Mouse (Mus musculus) adrenal gland, postnatal 14 days (tissue): ENCODE data around the gene Ak7. TPM values are rescaled to one million over a fixed set of nuclear protein-coding genes. Genes with fewer than 3 reads are reported as not detected.
A peak's percentile ranks its signal among the peaks of the same experiment; 100 is the strongest.

ENCODE experiments used
- DNase-seq: peaks from one replicate; pipeline ENCODE4 v3.0.0; 2021; ENCODE audit warnings: mixed read lengths
- long read RNA-seq, 2 experiments: library from polyadenylated mRNA; stranded (forward); transcript quantifications; one replicate each; pipeline ENCODE4 v2.0.0; 2021
- total RNA-seq: library from RNA; stranded (reverse); gene quantifications from 2 replicates; pipeline ENCODE4 v1.2.3, GENCODE M21; 2021

Ak7 gene
- total RNA-seq, result 0.26 TPM in 1 of 2 replicates, not detected in the other
- long read RNA-seq, experiment 1, result 0 reads
- long read RNA-seq, experiment 2, result 0 reads

DNA sequence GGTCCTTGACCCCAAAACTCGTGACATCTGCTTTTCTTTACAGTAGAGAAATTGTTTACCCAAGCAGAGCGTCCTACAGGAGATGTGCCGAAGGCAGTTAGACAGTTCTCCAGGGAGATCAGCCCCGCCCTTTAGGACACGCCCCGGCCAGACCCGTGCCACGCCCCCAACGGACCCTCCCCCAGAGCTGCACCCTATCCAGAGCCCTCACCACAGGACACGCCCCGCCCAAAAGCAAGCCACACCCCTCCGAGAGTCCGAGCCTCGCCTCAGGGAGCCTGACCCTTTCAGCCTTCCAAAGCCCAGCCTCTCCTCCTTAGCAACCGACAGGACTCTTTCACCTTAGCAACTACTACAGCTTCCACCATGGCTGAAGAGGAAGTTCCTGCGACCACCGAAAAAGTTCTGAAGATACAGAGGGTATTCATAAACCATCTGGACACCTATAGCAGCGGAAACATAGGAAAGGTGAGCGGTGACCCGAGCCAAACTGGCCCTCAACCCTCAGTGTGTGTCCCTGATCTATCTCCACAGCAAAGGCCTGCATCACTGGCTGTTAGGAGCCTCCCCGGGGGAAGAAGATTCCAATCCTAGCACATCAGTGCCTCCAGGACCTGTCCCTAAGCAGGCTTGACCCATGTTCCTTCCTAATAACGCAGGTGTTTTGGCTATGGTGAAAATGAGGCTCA, at the start of gene Ak7:
TSS of gene Ak7 (plus strand) at position 178 of the 689 bp plus-strand sequence.
- DNase-seq, result peak; percentile 94

DNA sequence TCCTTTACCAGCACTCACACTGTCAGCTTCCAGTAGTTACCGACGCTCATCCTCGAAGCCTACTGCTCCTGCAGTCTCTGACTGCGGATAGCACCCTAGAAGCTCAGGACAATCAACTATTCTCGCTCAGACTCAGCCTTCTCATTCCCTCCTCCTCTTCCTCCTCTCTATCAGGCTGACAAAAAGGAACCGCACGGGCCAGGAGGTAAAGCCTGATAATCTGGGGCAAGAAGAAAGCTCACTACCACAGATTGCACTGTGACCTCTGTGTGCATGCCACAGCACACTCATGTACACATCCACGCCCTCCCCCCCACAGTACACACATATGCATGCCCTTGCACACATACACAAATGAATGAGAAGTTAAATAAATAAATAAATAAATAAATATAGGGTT, 29.5 kb upstream of the Ak7 start:
- DNase-seq, result no peak

DNA sequence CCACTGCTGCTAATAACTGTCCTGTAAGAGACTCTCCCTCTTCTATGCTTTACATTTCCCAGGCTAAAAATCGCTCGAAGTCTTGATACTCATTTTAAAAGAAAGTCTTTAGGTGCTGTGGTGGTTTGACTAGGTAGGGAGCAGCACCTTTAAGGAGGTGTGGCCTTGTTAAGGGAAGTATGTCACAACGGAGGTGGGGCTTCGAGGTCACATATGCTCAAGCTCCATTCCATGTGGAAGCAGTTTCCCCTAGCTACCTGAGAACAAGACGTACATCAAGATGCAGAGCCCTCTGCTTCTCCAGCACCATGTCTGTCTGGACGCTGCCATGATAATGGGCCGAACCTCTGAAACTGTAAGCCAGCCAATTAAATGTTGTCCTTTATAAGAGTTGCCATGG, 27.6 kb upstream of the Ak7 start:
- no peak for DNase-seq

DNA sequence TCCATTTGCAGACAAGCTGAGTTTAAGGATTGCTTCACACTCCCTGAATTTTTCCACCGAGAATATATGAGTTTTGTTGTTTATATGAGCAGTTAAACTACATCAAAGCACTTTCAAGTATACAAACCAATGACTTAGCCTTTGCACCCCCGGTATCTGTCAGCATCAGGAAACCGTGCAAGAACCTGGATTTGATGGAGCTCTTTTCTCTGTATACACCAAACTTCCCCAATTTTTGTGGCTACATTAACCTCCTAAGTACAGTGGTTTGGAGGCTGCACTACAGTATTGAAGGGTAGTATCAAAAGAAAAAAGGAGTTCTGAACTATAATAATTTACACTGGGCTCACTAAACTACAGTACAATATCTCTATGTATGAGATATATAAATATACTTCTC, 27.0 kb upstream of the Ak7 start:
- no peak for DNase-seq

DNA sequence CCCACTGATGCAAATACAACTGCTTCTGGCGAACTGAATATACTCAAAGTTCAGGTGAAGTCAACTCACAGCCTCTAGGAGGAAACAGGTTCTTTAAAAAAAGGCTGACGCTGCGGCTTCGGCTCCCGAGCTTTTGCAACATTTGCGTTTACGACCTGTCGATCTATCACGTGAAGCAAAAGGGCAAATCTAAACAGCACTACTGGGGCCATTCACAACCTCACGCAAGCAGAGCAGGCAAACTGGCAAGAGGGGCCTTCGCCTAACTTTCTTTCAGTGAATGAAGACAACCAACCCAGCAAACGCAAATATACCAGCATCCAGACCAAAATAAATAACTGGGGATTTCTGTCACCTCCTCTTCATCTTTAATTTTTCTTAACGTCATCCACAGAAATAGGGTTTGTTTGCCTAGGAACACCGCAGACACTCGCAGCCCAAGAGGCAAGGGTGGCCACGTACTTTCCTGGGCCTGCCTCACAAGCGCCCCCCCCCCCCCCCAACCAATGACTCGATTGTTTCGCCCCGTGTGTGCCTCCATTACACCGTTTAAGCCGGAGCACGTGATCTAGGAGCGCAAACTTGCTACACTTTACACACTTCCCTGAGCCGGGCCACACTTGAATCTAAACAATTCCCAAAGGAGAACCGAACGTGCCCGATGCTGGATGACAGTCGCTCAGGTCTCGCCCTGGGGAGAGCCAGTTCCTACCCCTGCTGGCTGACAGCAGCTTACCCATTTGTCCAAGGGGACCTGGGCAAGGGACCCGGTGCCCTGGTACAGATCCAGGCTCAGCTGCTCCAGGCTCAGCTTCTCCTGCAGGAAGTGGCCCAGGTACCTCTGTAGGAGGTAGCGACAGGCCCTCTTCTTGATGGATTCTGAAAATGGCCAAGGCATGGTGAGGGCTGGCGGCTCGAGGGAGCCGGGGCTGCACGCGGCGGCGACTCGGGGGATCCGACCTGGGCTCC, 21.6 kb upstream of the Ak7 start, which contains the start of gene Gskip:
TSS of gene Gskip (plus strand) at position 897 of the 969 bp plus-strand sequence.
- peak; percentile 64 for DNase-seq

DNA sequence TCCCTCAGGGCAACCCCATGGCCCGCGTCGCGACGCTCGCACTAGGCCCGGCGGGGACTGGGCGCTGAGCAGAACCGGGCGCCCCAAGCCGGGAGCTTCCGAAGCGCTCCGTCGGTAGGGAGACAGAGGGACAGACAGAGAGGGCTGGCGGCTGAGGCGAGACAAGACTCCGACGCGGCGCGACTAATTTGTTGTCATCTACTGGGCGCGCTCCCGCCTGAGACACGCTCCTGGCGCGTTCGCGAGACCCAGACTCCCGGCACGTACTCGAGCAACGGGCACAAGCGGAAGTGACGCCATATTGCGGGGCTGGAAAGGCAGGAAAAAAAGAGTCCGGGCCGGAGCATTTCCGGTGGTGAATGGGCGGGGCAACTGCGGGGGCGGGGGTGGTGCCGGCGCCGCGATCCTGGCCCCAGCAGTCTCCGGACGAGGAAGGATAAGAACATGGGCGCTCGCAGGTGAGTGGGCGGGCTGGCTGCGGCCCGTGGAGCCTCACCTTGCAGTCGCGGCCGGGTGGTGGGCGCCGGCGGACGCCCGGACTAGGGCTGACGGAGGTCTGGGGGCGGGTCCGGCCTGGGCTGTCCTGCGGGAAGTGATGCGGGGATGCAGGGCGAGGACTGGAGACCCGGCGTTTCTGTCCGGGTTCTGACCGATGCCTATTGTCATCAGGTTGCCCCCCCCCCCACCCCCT, 20.6 kb upstream of the Ak7 start, which contains the start of gene Atg2b:
TSS of gene Atg2b (minus strand) at position 211 of the 691 bp plus-strand sequence.
- peak; percentile 99 for DNase-seq

DNA sequence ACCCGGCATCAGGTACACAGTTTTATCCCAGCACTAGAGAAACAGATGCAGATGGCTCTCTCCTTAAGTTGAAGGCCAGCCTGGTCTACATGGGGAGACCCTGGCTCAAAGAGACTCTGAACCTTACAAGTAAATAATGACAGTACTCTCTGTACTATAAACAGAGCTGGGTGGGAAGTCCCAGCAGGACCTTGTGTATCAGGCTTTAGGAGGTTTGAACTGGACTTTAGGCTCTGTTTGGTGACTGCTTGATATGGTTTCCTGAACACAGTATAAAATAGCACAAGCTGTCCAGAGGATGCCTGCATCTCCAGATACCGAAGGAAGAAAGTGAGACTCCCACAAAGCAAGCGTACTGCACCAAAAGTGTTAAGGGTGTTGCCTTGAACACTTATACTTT, 19.0 kb upstream of the Ak7 start:
- DNase-seq, result no peak

DNA sequence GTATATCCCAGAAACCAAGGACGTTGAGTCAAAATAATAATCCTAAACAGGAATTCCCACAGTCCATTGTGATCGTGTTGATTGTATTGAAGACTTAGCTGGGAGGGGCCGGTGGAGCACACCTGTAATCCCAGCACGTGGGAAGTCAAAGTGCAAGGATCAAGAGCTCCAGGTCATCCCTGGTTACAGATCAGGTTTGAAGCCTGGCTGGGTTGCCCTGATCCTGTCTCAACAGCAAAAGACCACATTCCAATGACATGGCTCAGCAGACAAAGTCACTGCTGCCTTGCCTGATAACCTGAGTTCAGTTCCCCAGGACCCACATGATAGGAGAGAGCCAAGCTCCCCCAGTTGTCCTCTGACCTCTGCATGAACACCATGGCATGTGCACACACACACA, 18.4 kb upstream of the Ak7 start:
- DNase-seq, result no peak

DNA sequence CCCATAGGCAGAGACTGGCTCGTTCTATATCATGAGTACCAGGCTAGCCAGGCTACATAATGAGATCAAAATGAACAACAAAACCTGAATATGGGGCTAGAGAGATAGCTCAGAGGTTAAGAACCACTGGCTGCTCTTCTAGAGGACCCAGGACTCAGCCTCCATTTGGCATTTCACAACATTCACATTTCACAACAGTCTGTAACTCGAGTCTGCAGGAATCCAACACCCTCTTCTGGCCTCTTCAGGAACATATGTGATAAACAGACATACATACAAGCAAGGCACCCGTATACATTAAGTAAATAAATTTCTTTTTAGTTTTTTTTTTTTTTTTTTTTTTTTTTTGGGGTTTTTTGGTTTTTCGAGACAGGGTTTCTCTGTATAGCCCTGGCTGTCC, 17.2 kb upstream of the Ak7 start:
- no peak for DNase-seq

DNA sequence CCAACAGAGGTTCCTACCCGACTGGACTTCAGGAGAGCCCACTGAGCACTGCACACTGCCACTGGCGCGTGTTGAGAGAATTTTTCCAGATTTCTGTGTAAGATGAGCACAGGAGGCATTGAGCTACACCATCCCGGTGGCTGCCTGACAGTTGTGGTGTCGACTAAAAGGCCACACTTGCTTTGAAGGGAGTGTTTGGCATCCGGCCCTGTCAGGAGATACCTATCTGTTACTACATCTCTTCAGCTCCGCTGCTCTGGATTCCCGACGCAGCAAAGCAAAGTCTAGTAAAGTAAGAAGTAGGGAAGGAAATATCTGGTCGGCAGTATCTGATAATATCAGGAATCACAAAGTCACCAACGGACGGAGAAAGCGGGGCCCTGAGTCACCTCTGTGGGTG, 16.3 kb upstream of the Ak7 start:
- no peak for DNase-seq

DNA sequence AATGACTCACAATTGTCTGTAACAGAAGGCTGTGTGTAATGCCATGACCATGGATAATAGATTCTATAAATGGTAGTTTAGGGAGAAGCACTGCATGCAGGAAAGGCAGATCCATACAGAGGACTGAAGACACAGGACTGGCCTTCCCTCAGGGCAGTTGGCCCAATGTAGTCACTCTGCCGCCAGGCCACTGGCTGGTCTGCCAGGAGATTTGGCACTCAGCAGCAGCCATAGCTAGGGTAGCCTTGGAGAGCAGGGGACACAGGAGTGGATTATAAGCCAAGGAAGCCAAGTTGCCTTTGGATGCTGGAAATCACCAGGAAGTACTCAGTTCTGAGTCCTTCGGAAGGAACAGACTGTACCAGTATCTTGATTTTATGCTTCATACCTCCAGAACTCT, 11.8 kb upstream of the Ak7 start:
- DNase-seq, result peak; percentile 53

DNA sequence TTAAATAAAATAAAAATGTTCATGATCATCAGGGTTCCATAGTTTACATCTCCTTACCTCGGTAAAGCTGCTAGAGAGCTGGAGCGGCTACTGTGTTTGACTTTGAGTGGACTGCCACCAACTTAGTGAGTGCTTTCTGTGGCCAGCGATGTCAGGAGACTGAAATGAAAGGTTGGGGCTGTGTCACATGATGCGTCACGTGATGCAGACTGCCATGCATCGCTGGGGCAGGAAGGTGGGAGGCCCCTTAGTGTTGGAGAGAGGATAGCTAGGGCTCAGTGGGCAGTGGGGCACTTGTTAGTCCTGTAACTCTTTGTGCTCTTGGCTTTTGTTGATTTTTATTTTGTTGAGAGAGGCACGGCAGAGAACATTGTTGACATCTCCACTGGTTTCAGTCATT, 9.9 kb upstream of the Ak7 start:
- DNase-seq, result no peak

DNA sequence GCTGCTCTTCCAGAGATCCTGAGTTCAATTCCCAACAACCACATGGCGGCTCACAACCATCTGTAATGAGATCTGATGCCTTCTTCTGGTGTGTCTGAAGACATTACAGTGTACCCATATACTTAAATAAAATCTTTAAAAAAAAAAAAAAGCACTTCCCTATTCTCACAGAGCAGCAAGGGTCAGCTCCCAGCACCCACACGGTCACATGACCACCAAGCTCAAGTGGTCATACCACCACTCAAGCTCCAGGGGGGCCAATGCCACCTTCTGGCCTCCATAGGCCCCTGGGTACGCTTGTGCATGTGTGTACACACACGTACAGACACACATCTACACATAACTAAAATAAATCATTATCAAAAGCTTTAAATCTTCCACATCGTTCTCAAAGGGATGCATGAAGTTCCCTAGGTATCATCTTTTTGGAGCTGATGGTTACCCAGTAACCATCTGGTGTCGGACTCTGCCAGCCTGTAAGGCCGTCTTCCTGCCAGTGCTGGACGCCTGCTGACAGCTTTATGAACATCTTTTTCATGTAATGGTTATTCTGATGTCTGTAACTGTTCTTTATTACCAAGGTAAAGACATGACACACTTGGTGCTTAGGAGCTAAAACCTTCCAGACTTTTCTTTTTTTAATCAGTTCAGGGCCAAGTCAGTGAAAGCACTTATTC, 8.5 kb upstream of the Ak7 start:
- no peak for DNase-seq

DNA sequence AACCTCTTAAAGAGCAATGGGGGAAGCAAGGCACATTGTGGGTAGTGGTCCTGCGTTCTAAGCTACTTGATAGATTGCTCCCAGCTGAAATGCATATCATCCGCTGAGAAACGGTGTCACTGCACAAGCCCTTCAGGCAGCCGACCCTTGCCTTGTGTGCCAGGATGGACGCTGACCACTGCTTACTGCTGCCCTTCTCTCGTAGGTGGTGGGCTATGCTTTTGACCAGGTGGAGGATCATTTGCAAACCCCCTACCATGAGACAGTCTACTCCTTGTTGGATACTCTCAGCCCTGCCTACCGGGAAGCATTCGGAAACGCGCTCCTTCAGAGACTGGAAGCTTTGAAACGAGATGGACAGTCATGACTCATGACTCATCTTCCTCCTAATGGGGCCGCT, 5.3 kb upstream of the Ak7 start:
- no peak for DNase-seq

DNA sequence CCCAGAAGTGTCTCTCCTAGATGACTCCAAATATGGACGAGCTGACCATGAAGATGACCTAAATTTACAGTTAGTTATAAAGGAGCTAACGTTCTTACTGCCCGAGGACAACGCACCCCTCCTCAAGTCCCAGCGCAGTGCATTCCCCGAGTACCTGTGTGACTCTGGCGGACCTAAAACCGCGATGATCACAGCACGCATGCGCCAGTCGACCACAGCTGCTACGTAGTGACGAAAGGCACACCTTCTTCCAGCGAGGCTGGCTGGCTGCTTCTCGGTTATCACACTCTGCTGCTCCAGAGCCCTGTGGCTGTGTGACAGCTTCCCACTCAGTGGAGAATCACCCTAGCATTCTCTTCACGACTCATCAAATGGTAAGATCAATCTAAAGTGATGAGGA, 12.8 kb downstream of the Ak7 start:
- DNase-seq, result peak; percentile 55

DNA sequence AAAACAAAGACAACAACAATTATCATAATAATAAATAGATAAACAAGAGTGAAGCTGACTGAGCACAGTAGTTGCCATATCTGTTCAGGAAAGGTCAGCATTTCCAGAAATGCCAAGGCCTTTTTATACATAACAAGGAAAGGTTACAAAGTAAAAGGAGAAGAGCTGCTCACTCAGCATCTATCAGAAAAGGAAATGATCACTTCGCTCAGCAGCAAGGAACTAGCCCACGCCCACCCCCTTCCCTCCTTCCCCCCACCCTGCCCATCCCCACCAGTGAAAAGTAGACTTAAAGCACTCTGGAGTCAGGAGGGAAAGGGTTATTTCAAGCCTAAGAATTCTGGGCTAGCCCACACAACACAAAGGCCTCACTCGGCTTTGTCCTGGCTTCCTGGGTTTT, 14.4 kb downstream of the Ak7 start:
- no peak for DNase-seq

DNA sequence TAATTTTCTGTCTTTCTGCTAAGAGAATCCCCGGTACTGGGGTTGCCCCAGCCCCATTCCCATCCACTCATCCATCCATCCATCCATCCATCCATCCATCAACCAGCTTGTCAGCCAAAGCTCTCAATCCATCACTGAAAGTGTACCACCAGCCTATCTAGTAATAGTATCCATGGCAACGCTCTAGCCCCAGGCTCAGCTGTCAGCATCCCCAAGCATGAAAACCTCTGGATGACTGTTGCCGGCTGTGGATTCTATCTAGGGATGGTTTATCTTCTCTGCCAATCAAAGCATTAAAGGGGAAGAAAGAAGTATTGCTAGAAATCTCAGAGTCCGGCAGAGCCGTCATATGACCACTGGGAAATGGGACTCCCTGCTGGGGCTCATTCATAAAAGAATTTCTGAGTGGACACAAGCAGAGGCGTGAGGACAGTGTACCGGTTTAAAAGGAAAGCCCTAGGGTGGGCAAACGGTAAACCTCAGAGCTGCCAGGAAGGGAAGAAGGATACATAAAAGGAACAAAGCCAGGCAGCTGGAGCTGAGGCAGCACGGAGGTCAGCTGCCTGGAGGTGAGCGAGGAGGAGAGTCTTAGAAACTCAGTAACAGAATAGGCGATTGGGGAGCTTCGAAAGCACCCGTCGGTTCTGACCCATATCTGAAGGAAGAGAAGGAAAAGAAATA, 15.8 kb downstream of the Ak7 start:
- DNase-seq, result no peak

DNA sequence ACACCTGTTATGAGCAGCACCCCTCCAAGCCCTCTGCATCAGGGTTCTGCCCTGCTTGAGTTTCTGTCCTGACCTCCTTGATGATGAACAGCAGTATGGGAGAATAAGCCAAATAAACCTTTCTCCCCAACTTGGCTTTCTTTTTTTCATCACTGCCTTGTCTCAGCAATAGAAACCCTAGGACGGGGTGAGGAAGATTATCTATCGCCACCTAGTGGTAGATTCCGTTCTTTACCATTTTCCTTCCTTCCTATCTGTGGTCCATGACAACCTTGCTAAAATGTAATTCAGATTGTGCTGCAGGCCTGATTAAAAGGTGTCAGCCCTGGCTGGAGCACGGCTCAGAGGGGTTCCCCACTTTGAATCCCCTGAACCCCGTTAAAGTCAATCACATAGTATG, 16.9 kb downstream of the Ak7 start:
- peak; percentile 17 for DNase-seq

DNA sequence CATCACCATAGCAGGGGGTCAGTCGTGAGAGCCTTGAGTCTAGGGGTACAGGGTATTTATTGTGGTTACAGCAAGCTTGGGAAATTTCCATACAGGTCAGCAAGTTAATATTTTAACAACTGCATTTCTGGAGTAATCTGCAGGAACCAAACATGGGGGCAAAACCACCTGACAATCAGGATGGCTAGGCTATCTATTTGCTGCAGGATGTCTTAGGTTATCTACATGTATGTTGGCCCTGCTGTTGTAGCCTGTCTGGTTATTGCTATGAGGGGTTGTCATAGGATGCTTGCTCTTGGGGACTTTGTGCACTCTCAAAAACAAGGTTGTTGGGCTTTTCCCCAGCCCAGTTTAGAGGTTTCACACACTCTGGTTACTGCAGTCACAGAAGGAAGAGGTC, 18.8 kb downstream of the Ak7 start:
- DNase-seq, result no peak

DNA sequence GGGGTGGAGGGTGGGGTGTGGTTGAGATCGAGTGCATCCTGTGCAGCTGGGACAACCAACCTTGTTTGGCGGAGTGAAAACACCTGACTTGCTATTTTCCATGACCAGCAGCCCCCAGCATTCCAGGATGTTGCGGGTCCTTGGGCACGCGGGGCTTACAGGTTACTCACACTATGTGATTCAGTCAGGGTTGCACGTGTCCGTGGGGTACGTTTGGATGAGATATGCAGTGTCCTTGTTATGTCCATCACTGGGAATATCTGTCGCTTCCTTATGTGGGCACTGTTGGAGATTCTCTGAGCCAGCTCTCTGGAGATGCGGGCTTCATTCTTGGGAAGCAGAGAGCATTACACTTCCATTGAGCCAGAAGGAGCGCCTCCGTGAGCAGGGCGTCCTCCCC, 20.0 kb downstream of the Ak7 start:
- DNase-seq, result peak; percentile 45

DNA sequence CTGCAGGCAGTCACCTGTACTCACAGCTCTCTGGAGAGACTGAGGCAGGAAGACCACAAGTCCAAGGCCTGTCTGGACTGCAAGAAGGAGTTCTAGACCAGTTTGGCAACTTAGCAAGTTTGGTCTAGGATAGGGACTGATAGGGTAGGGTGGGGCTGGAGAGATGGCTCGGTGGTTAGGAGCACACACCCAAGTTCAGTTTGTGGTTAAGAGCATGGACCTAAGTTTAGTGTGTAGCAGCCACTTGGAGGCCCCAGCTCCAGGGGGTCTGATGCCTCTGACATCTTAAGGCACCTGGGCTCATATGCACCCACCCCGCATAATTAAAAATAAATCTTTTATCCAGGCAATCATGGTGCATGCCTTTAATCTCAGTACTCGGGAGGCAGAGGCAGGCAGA, 21.5 kb downstream of the Ak7 start:
- DNase-seq, result no peak

DNA sequence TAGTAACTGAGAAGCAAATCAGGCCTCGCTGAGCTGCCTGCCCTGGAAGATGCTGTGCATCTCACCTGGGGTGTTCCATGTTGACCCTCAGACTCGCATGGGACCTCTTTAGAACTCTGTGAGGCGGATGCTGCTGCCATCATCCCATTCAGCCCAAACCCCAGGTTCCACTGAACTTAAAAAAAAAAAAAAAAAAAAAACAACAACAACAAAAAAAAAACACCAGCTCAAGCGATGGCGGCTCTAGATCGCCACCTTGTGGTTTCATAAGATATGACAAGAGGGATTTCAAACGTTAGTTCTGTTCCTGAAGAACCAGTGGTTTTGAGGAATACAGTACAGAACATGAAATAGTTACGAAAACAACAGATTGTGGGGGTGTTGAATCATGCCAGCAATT, 22.2 kb downstream of the Ak7 start:
- DNase-seq, result peak; percentile 54
